Mouse (Mus musculus): Measurements from ENCODE around the gene Clcn3. TPM values are rescaled to one million over a fixed set of nuclear protein-coding genes. Genes with fewer than 3 reads are reported as not detected.

The Clcn3 gene
- polyA plus RNA-seq, 1 experiment from 2014 or later: 55.1 TPM

Other genes with a start within 250 kb of the Clcn3 start
- 102 TPM in 2 replicates for gene Hpf1, start 92.9 kb downstream of the Clcn3 start, polyA plus RNA-seq (2014; fragmentation: Nextera tagmentation; extraction: Ambion mirVana)
- gene Nek1, start 9.9 kb upstream of the Clcn3 start, polyA plus RNA-seq (2014; fragmentation: Nextera tagmentation; extraction: Ambion mirVana): 19.9 and 25.2 TPM in 2 replicates
- gene Sh3rf1, start 240.6 kb upstream of the Clcn3 start, polyA plus RNA-seq (2014; fragmentation: Nextera tagmentation; extraction: Ambion mirVana): 27.1 and 30.9 TPM in 2 replicates

All from forebrain, embryonic 14.5 days (tissue).